Mouse (Mus musculus): ENCODE measurements at regions not wholly inside any gene's neighbourhood (a gene's known extent, or its start where the extent isn't known, plus 50 kb on each side); places are given as distances from the start of the nearest gene placed in this dataset.

GRCm38 (mm10) chr4:61909409-61909808 lies 74.4 kb upstream of the Mup5 start:
- no peak overlapping the region for H3K4me2 ChIP-seq (replicated peaks; ENCODE audit: low read depth, low read length, severe bottlenecking)
- WGBS: 79% methylated on average over 4 of the region's 4 CpGs
- H3K4me1 ChIP-seq (ENCODE audit: control insufficient read depth, insufficient read depth, low read length): no peaks in the 10 kb centered on the region
- H3K27ac ChIP-seq (replicated peaks; ENCODE audit: low read depth, low read length): no peak overlapping the region
- no peak for ATAC-seq (ENCODE audit: low FRiP score, low read depth)
- H3K27me3 ChIP-seq (ENCODE audit: control insufficient read depth, insufficient read depth, low read length): no peaks in the 10 kb centered on the region
- no peak overlapping the region for H3K4me3 ChIP-seq (replicated peaks; ENCODE audit: low read length)
- peak; percentile 12 for DNase-seq (ENCODE audit: low spot score)
- H3K9me3 ChIP-seq (ENCODE audit: control insufficient read depth, low read length): no peaks in the 10 kb centered on the region; the same call in 1 of the 2 replicates
- no peak for TF ChIP-seq POLR2A (IDR thresholded peaks at IDR 0.05; ENCODE audit: borderline replicate concordance, extremely low read depth, insufficient read depth, insufficient read length)
- no peaks in the 10 kb centered on the region for H3K36me3 ChIP-seq (ENCODE audit: control insufficient read depth, insufficient read depth, low read length)
- no peak overlapping the region for H3K9ac ChIP-seq (ENCODE audit: low read depth, low read length, severe bottlenecking)

GRCm38 (mm10) chr4:61902136-61902535 lies 67.1 kb upstream of the Mup5 start:
- H3K27ac ChIP-seq (replicated peaks; ENCODE audit: low read depth, low read length): no peak overlapping the region
- ATAC-seq (ENCODE audit: low FRiP score, low read depth) (no peak), DNase-seq (ENCODE audit: low spot score) (no peak)
- no peak overlapping the region for H3K4me2 ChIP-seq (replicated peaks; ENCODE audit: low read depth, low read length, severe bottlenecking)
- H3K4me3 ChIP-seq (replicated peaks; ENCODE audit: low read length): no peak overlapping the region
- no peaks in the 10 kb centered on the region for H3K9me3 ChIP-seq (ENCODE audit: control insufficient read depth, low read length)
- 85% methylated on average over 9 of the region's 9 CpGs for WGBS
- no peaks in the 10 kb centered on the region for H3K4me1 ChIP-seq (ENCODE audit: control insufficient read depth, insufficient read depth, low read length)
- H3K36me3 ChIP-seq (ENCODE audit: control insufficient read depth, insufficient read depth, low read length): no peaks in the 10 kb centered on the region
- H3K27me3 ChIP-seq (ENCODE audit: control insufficient read depth, insufficient read depth, low read length): no peaks in the 10 kb centered on the region
- no peak for TF ChIP-seq POLR2A (IDR thresholded peaks at IDR 0.05; ENCODE audit: borderline replicate concordance, extremely low read depth, insufficient read depth, insufficient read length)
- H3K9ac ChIP-seq (ENCODE audit: low read depth, low read length, severe bottlenecking): no peak overlapping the region

GRCm38 (mm10) chr4:61898184-61898583 lies 63.2 kb upstream of the Mup5 start:
- ATAC-seq (ENCODE audit: low FRiP score, low read depth) (no peak), DNase-seq (ENCODE audit: low spot score) (no peak)
- H3K9ac ChIP-seq (ENCODE audit: low read depth, low read length, severe bottlenecking): no peak overlapping the region
- H3K9me3 ChIP-seq (ENCODE audit: control insufficient read depth, low read length): no peaks in the 10 kb centered on the region
- H3K36me3 ChIP-seq (ENCODE audit: control insufficient read depth, insufficient read depth, low read length): no peaks in the 10 kb centered on the region
- H3K4me1 ChIP-seq (ENCODE audit: control insufficient read depth, insufficient read depth, low read length): no peaks in the 10 kb centered on the region
- WGBS: 86% methylated on average over 14 of the region's 14 CpGs
- H3K27me3 ChIP-seq (ENCODE audit: control insufficient read depth, insufficient read depth, low read length): no peaks in the 10 kb centered on the region
- no peak for TF ChIP-seq POLR2A (IDR thresholded peaks at IDR 0.05; ENCODE audit: borderline replicate concordance, extremely low read depth, insufficient read depth, insufficient read length)
- H3K4me3 ChIP-seq (replicated peaks; ENCODE audit: low read length): no peak overlapping the region
- H3K27ac ChIP-seq (replicated peaks; ENCODE audit: low read depth, low read length): no peak overlapping the region
- H3K4me2 ChIP-seq (replicated peaks; ENCODE audit: low read depth, low read length, severe bottlenecking): no peak overlapping the region

DNA sequence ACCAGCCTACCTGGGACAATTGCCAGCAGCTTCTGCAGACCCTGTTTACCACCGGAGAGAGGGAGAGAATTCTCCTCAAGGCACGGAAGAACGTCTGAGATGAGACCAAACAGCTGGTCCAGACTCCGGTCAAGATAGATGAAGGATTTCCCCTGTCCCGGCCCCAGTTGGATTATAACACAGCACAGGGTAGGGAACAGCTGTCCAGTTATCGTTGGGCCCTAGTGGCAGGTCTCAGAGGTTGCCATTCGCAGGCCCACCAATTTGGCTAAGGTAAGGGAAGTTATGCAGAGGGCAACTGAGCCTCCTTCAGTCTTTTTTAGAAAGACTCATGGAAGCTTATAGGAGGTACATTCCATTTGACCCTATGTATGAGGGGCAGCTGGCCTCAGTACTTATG lies 62.1 kb upstream of the Mup5 start:
- Histone ChIP-seq H3K4me1 (ENCODE audit: control insufficient read depth, insufficient read depth, low read length) (no peaks in the 10 kb centered on the region), H3K4me3 (replicated peaks; ENCODE audit: low read length) (no peak overlapping the region), H3K36me3 (ENCODE audit: control insufficient read depth, insufficient read depth, low read length) (no peaks in the 10 kb centered on the region), H3K27me3 (ENCODE audit: control insufficient read depth, insufficient read depth, low read length) (no peaks in the 10 kb centered on the region), H3K9ac (ENCODE audit: low read depth, low read length, severe bottlenecking) (no peak overlapping the region), H3K9me3 (ENCODE audit: control insufficient read depth, low read length) (no peaks in the 10 kb centered on the region), H3K4me2 (replicated peaks; ENCODE audit: low read depth, low read length, severe bottlenecking) (no peak overlapping the region), H3K27ac (replicated peaks; ENCODE audit: low read depth, low read length) (no peak overlapping the region)
- no peak for ATAC-seq (ENCODE audit: low FRiP score, low read depth)
- DNase-seq (ENCODE audit: low spot score): no peak
- TF ChIP-seq POLR2A (IDR thresholded peaks at IDR 0.05; ENCODE audit: borderline replicate concordance, extremely low read depth, insufficient read depth, insufficient read length): no peak
- 88% methylated on average over 7 of the region's 7 CpGs for WGBS
